Mouse (Mus musculus): ENCODE measurements around the gene Gm20481. TPM values are rescaled to one million over a fixed set of nuclear protein-coding genes. Genes with fewer than 3 reads are reported as not detected.
"Not testable (repeated sequence)": the region's sequence is repeated elsewhere in the genome, so short reads cannot be mapped to it uniquely, and the experiment has no call there.

Gene Gm20481
- total RNA-seq (2021): not detected
- long read RNA-seq, experiment 1: 0 reads
- long read RNA-seq, experiment 2: 0 reads

GRCm38 (mm10) chr17:34969822-34970221 is at the start of gene Gm20481:
Gm20481 (plus strand) TSS chr17:34969912.
- intact Hi-C loops (cut with DNase I); DNase-seq: not testable (repeated sequence)

DNA sequence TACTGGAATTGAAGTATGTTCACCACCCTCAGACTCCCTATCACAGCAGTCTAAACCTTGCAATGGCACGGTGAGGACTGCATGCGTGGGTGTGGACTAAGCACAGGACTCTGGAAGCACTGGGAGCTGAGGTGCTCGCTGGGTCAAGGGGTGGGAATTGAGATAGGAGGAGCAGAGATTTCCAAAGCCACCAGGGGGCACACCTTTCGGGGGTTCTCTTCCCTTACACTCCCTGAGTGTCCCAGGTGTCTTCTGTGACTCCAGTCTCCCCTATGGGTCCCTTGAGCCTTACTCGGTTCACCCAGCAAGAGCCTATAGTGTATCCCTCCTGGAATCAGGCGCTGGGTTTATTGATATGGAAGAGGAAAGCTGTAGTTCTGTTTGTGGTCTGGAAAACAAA is 46.8 kb upstream of the Gm20481 start:
- intact Hi-C loops (cut with DNase I): loop anchor here (5.0 kb wide), 1 partner anchor 56 kb away; no protein-coding TSS in a partner anchor
- DNase-seq: no peak

- no peak for DNase-seq
Observed at GRCm38 (mm10) chr17:34924258-34924657, 45.5 kb upstream of the Gm20481 start.

GRCm38 (mm10) chr17:34927306-34928019 is 42.2 kb upstream of the Gm20481 start:
- intact Hi-C loops (cut with DNase I): no loop called here
- DNase-seq: no peak

More at GRCm38 (mm10) chr17:34924258-34924657, 45.5 kb upstream of the Gm20481 start:
- intact Hi-C loops (cut with DNase I): loop anchor here (5.0 kb wide), 1 partner anchor 57 kb away; no protein-coding TSS in a partner anchor

- intact Hi-C loops (cut with DNase I): no loop called here
- no peak for DNase-seq
Observed at GRCm38 (mm10) chr17:34928841-34929240, 40.9 kb upstream of the Gm20481 start.

DNA sequence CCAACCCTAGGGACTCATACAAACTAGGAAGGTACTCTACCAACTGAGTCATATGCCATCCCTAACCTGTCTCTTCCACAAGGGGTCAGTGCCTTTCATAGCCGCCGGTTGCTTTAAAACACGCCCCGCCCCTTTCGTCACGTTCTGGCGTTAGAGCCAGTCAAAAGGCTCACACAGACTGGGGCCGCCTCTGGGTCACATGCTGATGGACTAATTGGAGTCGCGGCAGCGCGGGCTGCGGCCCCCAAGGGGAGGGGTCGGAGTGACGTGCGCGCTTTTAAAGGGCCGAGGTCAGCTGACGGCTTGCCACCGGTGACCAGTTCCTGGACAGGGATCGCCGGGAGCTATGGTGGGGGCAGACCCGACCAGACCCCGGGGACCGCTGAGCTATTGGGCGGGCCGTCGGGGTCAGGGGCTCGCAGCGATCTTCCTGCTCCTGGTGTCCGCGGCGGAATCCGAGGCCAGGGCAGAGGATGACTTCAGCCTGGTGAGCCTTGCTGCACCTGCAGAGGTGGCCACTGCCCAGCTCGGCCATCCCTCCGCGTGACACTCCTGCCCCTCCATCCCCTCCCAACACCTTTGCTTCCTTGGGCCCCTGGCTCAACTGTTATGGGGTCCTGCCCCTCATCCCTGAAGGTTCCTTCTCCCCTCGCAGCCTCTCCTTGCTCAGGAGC is 38.5 kb upstream of the Gm20481 start, which contains the start of gene Neu1:
Neu1 (plus strand) TSS at position 193 of the 674 bp plus-strand sequence.
- peak; percentile 97 to 99 for DNase-seq
- intact Hi-C loops (cut with DNase I): no loop called here

GRCm38 (mm10) chr17:34931735-34932098 is 38.0 kb upstream of the Gm20481 start:
- intact Hi-C loops (cut with DNase I): loop anchor here (2.0 kb wide), 1 partner anchor 15 kb away; no protein-coding TSS in a partner anchor
- peak in 1 of 2 experiments; percentile 27 for DNase-seq

GRCm38 (mm10) chr17:34932287-34932686 is 37.4 kb upstream of the Gm20481 start:
- no peak for DNase-seq
- intact Hi-C loops (cut with DNase I): loop anchor here (2.0 kb wide), 1 partner anchor 15 kb away; no protein-coding TSS in a partner anchor

- DNase-seq: no peak
- intact Hi-C loops (cut with DNase I): no loop called here
Observed at GRCm38 (mm10) chr17:34934031-34934430, 35.7 kb upstream of the Gm20481 start.

- DNase-seq: peak in 1 of 2 experiments; percentile 37
- intact Hi-C loops (cut with DNase I): no loop called here
Observed at GRCm38 (mm10) chr17:34934830-34935229, 34.9 kb upstream of the Gm20481 start.

DNA sequence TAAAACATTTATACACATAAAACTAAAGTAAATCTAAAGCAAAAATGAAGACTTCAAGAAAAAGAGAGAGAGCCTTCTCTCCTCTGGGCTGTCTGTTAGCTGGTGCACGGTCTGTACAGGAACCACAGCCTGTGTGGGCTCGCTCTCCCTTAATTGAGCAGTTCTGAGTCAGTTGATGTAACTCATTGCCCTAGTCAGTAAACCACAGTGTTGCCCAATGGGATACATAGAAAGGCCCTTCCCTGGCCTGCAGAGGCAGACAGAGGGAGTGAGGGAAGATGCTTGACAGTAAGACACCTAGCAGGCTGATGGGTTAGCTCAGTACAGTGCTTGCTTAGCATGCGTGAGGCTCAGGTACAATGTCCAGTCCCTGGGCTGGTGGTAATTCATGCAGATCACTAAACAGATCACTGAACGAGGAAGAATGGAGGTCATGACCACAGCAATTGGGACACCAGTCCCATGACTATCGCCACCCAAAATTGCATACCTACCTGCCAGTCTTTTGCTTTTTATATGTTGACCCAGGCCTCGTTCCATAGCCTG is 31.7 kb upstream of the Gm20481 start:
- no peak for DNase-seq
- intact Hi-C loops (cut with DNase I): no loop called here

DNA sequence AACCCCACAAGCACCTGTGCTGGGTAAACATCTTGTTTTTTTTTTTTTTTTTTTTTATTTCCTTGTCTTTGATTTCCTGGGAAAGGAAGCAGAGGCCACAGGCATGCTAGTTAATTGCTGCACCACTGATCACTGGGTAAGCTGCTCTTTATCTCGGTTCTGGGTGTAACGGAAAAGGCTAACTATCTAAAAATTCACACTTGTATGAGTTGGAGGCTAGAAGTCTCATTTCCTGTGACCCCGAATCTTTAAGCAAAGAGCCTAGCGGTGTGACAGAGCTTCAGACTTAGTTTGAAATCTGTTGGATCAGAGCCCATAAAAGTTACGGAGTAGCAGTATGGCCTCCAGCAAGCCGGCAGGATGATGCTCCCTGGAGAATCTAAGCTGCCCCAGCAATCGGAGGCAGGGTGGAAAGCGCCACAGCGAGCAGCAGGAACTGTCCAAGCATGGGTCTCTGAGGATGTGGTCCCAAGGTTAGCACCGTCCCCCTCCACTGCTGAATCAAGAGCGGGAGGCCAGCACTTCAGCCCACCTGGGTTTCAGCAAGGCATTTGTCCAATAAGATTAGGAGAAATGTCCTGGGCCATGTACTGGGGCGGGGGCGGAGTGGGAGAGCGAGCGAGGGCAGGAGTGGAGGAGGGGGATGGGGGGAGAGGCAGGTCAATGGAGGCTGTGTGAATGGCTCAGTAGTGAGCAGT is 28.2 kb upstream of the Gm20481 start:
- peak; percentile 20 to 48 for DNase-seq
- intact Hi-C loops (cut with DNase I): loop anchor here (10.0 kb wide), 1 partner anchor 87 kb away; the partner anchor contains the start of genes Nelfe and Skiv2l

DNA sequence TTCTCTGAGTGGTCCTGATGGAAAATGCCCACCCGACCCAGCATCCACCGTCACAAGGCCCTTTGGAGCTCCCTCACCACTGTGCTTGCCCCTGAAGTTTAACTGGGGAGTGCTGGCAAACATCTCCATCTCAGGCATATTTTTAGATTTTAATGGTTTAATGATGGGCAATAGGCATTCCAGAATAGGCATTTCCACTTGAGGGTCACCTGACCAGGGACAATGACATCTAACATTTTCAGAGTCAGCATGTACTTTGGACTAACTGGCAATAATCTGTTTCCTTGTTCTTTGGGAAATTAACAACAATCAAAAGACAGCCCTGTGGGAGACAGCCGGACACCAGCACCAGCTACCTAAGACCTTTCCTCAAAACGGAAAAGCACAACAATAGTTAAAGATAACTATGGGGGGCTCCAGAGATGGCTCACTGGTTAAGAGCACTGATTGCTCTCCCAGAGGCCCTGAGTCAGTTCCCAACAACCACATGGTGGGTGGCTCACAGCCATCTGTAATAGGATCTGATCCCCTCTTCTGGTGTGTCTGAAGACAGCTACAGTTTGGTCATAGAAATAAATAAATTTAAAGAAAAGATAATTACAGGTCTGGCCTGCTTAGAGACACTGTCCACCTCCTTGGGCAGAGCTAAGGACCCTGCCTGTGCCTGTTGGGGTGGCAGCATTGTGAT is 26.4 kb upstream of the Gm20481 start:
- intact Hi-C loops (cut with DNase I): loop anchor here (10.0 kb wide), 1 partner anchor 88 kb away; the partner anchor contains the start of genes Nelfe and Skiv2l
- DNase-seq: no peak

DNA sequence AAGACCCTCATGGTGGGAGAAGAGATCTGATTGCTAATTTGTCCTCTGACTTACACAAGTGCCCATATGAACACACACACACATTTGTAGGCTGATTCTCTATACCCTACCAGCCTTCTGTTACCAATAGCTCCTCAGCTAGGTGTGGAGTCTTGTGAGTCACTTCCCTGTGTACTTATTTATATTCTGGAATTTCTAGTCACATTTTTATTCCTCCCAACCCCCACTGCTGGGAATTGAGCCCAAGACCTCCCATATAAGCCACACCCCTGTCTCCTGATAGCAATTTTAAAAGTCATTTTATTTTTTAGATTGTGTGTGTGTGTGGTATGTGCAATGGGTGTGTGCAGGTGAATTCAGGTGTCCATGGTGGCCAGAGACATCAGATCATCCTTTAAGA is 25.4 kb upstream of the Gm20481 start:
- intact Hi-C loops (cut with DNase I): loop anchor here (10.0 kb wide), 1 partner anchor 90 kb away; the partner anchor contains the start of genes Nelfe and Skiv2l
- no peak for DNase-seq

DNA sequence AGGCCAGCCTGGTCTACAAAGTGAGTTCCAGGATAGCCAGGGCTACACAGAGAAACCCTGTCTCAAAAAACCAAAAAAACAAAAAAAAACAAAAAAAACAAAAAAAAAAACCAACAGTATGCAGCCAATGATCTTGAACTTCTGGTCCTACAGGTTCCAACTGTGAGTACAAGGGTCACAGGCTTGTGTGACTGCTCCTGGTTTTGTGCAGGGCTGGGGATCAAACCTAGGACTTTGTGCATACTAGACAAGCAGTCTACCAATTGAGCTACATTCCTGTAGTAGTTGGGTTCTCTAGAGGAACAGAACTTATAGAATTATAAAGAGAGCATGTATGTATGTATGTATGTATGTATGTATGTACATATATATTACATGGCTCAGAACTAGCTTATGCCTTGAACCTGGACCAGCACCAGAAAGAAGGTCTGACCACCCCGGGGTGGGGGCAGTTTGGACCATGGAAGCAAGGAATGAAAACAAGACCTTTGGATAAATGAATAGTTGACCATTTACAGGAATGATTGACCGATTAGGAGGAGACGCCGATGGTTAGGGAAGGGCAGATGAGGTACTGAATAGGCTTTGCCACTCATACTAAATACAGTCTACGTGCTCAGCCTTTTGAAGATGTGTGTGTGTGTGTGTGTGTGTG is 23.1 kb upstream of the Gm20481 start:
- no peak for DNase-seq
- intact Hi-C loops (cut with DNase I): loop anchor here (2.0 to 10.0 kb wide), 2 partner anchors 14 to 92 kb away; partner anchors contain the start of genes Nelfe and Skiv2l

DNA sequence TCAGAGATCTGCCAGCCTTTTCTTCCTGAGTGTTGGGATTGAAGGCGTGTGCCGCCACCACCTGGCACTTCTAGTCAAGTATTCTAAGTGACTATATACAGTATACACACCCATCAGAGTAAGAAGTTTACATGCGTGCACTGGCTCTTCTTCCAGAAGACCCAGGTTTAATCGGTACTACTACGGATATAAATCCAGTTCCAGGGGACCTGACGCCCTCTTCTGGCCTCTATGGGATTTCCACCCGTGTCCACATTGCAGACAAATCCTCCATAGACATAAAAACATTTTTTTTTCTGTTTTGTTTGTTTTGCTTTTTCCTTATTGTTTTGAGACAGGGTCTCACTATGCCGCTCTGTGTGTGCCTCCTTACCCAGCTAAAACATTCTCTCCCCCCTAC is 22.1 kb upstream of the Gm20481 start:
- intact Hi-C loops (cut with DNase I): loop anchor here (2.0 to 10.0 kb wide), 2 partner anchors 15 to 93 kb away; partner anchors contain the start of genes Nelfe and Skiv2l
- no peak for DNase-seq

DNA sequence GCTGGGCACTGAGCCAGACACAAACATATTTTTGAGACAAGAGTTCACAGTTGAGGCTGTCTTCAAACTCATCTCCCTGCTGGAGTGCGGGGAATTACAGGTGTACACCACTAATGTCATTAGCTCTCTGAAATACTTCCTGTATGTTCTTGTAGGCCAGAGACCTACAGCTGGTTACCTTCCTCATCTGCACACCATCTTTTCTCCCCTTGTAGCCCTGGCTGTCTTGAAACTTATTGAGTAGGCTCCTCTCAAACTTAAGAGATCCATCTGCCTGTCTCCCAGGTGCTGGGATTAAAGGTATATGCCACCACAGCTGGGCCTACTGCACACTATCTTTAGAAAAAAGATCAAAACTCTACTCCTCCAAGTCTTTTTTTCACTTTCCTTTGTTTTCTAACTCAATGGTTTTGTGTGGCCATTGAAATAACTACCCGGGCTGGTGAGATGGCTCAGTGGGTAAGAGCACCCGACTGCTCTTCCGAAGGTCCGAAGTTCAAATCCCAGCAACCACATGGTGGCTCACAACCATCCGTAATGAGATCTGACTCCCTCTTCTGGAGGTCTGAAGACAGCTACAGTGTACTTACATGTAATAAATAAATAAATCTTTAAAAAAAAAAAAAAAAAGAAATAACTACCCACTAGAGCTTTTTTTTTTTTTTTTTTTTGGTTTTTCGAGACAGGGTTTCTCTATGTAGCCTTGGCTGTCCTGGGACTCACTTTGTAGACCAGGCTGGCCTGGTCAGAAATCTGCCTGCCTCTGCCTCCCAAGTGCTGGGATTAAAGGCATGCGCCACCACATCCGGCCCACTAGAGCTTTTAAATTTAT is 20.8 kb upstream of the Gm20481 start:
- intact Hi-C loops (cut with DNase I): loop anchor here (10.0 kb wide), 1 partner anchor 94 kb away; the partner anchor contains the start of genes Nelfe and Skiv2l
- DNase-seq: not testable (repeated sequence)

GRCm38 (mm10) chr17:34949553-34949969 is 20.2 kb upstream of the Gm20481 start:
- intact Hi-C loops (cut with DNase I): loop anchor here (10.0 kb wide), 1 partner anchor 95 kb away; the partner anchor contains the start of genes Nelfe and Skiv2l
- no peak for DNase-seq
